Mouse (Mus musculus): ENCODE data around the gene Hormad2.

The Hormad2 gene

GRCm38 (mm10) chr11:4446195-4446868, 5.4 kb upstream of the Hormad2 start:
- in situ Hi-C loops (cut with MboI, MseI): no loop called here

- in situ Hi-C loops (cut with MboI, MseI): no loop called here
Measured at GRCm38 (mm10) chr11:4442280-4442679, 1.4 kb upstream of the Hormad2 start.

GRCm38 (mm10) chr11:4438211-4438610, 2.7 kb downstream of the Hormad2 start:
- in situ Hi-C loops (cut with MboI, MseI): no loop called here

- in situ Hi-C loops (cut with MboI, MseI): no loop called here
Measured at GRCm38 (mm10) chr11:4437318-4437717, 3.6 kb downstream of the Hormad2 start.

GRCm38 (mm10) chr11:4436631-4437030, 4.3 kb downstream of the Hormad2 start:
- in situ Hi-C loops (cut with MboI, MseI): no loop called here

GRCm38 (mm10) chr11:4434461-4434860, 6.4 kb downstream of the Hormad2 start:
- in situ Hi-C loops (cut with MboI, MseI): loop anchor here in 1 of 2 experiments (5.0 kb wide), 1 partner anchor 388 kb away; no protein-coding TSS in a partner anchor

GRCm38 (mm10) chr11:4423818-4424217, 17.1 kb downstream of the Hormad2 start:
- in situ Hi-C loops (cut with MboI, MseI): loop anchor here in 1 of 2 experiments (5.0 kb wide), 1 partner anchor 167 kb away; the partner anchor contains the start of gene Lif

GRCm38 (mm10) chr11:4422494-4423425, 18.1 kb downstream of the Hormad2 start:
- in situ Hi-C loops (cut with MboI, MseI): loop anchor here in 1 of 2 experiments (5.0 kb wide), 1 partner anchor 165 kb away; the partner anchor contains the start of gene Lif

GRCm38 (mm10) chr11:4421933-4422488, 18.9 kb downstream of the Hormad2 start:
- in situ Hi-C loops (cut with MboI, MseI): loop anchor here in 1 of 2 experiments (5.0 kb wide), 1 partner anchor 165 kb away; the partner anchor contains the start of gene Lif

- in situ Hi-C loops (cut with MboI, MseI): loop anchor here (5.0 kb wide), 3 partner anchors 76 to 196 kb away; partner anchors contain the start of gene Lif (in 1 of the 2)
Measured at GRCm38 (mm10) chr11:4417986-4418385, 22.9 kb downstream of the Hormad2 start.

- in situ Hi-C loops (cut with MboI, MseI): no loop called here
Measured at GRCm38 (mm10) chr11:4412294-4412693, 28.6 kb downstream of the Hormad2 start.

- in situ Hi-C loops (cut with MboI, MseI): no loop called here
Measured at GRCm38 (mm10) chr11:4404277-4404676, 36.6 kb downstream of the Hormad2 start.

- in situ Hi-C loops (cut with MboI, MseI): no loop called here
Measured at GRCm38 (mm10) chr11:4403381-4403780, 37.5 kb downstream of the Hormad2 start.

GRCm38 (mm10) chr11:4401251-4401650, 39.7 kb downstream of the Hormad2 start:
- in situ Hi-C loops (cut with MboI, MseI): no loop called here

GRCm38 (mm10) chr11:4394226-4394625, 46.7 kb downstream of the Hormad2 start:
- in situ Hi-C loops (cut with MboI, MseI): loop anchor here in 1 of 2 experiments (5.0 kb wide), 1 partner anchor 78 kb away; no protein-coding TSS in a partner anchor

GRCm38 (mm10) chr11:4388018-4388417, 52.9 kb downstream of the Hormad2 start:
- in situ Hi-C loops (cut with MboI, MseI): no loop called here

- in situ Hi-C loops (cut with MboI, MseI): no loop called here
Measured at GRCm38 (mm10) chr11:4382321-4382720, 58.6 kb downstream of the Hormad2 start.

- in situ Hi-C loops (cut with MboI, MseI): no loop called here
Measured at GRCm38 (mm10) chr11:4379857-4380256, 61.0 kb downstream of the Hormad2 start.

- in situ Hi-C loops (cut with MboI, MseI): no loop called here
Measured at GRCm38 (mm10) chr11:4366389-4366788, 74.5 kb downstream of the Hormad2 start.

GRCm38 (mm10) chr11:4355430-4355829, 85.5 kb downstream of the Hormad2 start:
- in situ Hi-C loops (cut with MboI, MseI): no loop called here

GRCm38 (mm10) chr11:4352637-4353036, 88.3 kb downstream of the Hormad2 start:
- in situ Hi-C loops (cut with MboI, MseI): no loop called here

- in situ Hi-C loops (cut with MboI, MseI): loop anchor here in 1 of 2 experiments (5.0 kb wide), 1 partner anchor 73 kb away; no protein-coding TSS in a partner anchor
Measured at GRCm38 (mm10) chr11:4343926-4344325, 97.0 kb downstream of the Hormad2 start.
